Mouse (Mus musculus) lung, adult 2 months (tissue): Measurements from ENCODE around the gene Siglecf. TPM values are rescaled to one million over a fixed set of nuclear protein-coding genes. Genes with fewer than 3 reads are reported as not detected.
A peak's percentile ranks its signal among the peaks of the same experiment; 100 is the strongest.

Experiments
- DNase-seq: peaks from one replicate; pipeline ENCODE4 v3.0.0; 2022
- H3K4me1 ChIP-seq: fragments of 200-500 bp; 2 replicates; pipeline ENCODE4 v1.6.1; 2011; ENCODE audit warnings: low read length; ENCODE audit not compliant: control insufficient read depth, insufficient read depth
- H3K4me3 ChIP-seq: fragments of 200-500 bp; replicated peaks from 2 replicates; pipeline ENCODE3; 2011; ENCODE audit warnings: low read depth, mild to moderate bottlenecking, control low read depth, low read length; ENCODE audit errors: extremely low read depth
- CTCF ChIP-seq: fragments of 200-500 bp; IDR thresholded peaks from 2 replicates; pipeline ENCODE4 v1.5.1; 2011; ENCODE audit warnings: mild to moderate bottlenecking, low read length, control low read depth; ENCODE audit not compliant: insufficient read depth
- POLR2A ChIP-seq: fragments of 200-500 bp; IDR thresholded peaks from 2 replicates; pipeline ENCODE4 v1.6.1; 2011; ENCODE audit warnings: low read depth, mild to moderate bottlenecking, control low read depth, low read length, borderline replicate concordance; ENCODE audit errors: extremely low read depth
- WGBS: fragments of 180-500 bp; shearing (Covaris S2); methylation state at CpG from one replicate; pipeline ENCODE4 v1.1.7; 2018; 5-methylcytosine and 5-hydroxymethylcytosine counted together
- polyA plus RNA-seq: library from polyadenylated mRNA; depleted of rRNA; stranded (reverse); fragments of >200 nt; gene quantifications from 2 replicates; pipeline ENCODE4 v1.2.3, GENCODE M21; 2012; rRNA removed

Siglecf gene
- 14.7 and 19.2 TPM in 2 replicates for polyA plus RNA-seq

- Histone ChIP-seq H3K4me1 (no peaks in the 10 kb centered on the region), H3K4me3 (no peak within 1 kb of the TSS)
- TF ChIP-seq POLR2A = no peak
- no peak for TF ChIP-seq CTCF
- DNase-seq = no peak
- WGBS = 37% methylated on average over 3 of the region's 3 CpGs
These were observed at the start of gene Siglecf for GRCm38 (mm10) chr7:43351154-43351553. TSS of gene Siglecf (plus strand) at chr7:43351341.

- DNase-seq = no peak
- Histone ChIP-seq H3K4me3 (no peak overlapping the region), H3K4me1 (peaks cover 21% of the 10 kb centered on the region)
- WGBS = 35% methylated on average over 3 of the region's 3 CpGs
- TF ChIP-seq CTCF (no peak), POLR2A (no peak)
These were observed 45.9 kb upstream of the Siglecf start for GRCm38 (mm10) chr7:43305235-43305634.

- no peak for TF ChIP-seq POLR2A
- TF ChIP-seq CTCF = no peak
- Histone ChIP-seq H3K4me1 (peaks cover 33% of the 10 kb centered on the region), H3K4me3 (no peak overlapping the region)
- WGBS = 50% methylated on average over 2 of the region's 2 CpGs
- no peak for DNase-seq
These were observed 42.1 kb upstream of the Siglecf start for GRCm38 (mm10) chr7:43309069-43309468.

GRCm38 (mm10) chr7:43311632-43312031, 39.5 kb upstream of the Siglecf start:
- no peak for TF ChIP-seq CTCF
- TF ChIP-seq POLR2A = no peak
- Histone ChIP-seq H3K4me3 (peak overlapping the region; percentile 59), H3K4me1 (peaks cover 24% of the 10 kb centered on the region)
- 45% methylated on average over 6 of the region's 6 CpGs for WGBS
- DNase-seq = no peak

- DNase-seq = no peak
- 1% methylated on average over 32 of the region's 32 CpGs for WGBS
- TF ChIP-seq CTCF (no peak), POLR2A (peak; percentile 18; the same call in 1 of the 2 replicates)
- Histone ChIP-seq H3K4me1 (peaks cover 24% of the 10 kb centered on the region), H3K4me3 (peak overlapping the region; percentile 67)
These were observed 38.6 kb upstream of the Siglecf start for GRCm38 (mm10) chr7:43312386-43313012.

GRCm38 (mm10) chr7:43313013-43313428, 38.1 kb upstream of the Siglecf start, which contains the start of gene Zfp715:
TSS of gene Zfp715 (minus strand) at chr7:43313294.
- WGBS = under 1% methylated on average over 33 of the region's 33 CpGs
- peak within 1 kb of the TSS; percentile 67 for H3K4me3 ChIP-seq
- DNase-seq = peak; percentile 87
- peaks cover 23% of the 10 kb centered on the region for H3K4me1 ChIP-seq
- peak; percentile 15; the same call in 1 of the 2 replicates for TF ChIP-seq POLR2A
- no peak for TF ChIP-seq CTCF

GRCm38 (mm10) chr7:43326223-43326780, 24.8 kb upstream of the Siglecf start:
- Histone ChIP-seq H3K4me3 (no peak overlapping the region), H3K4me1 (no peaks in the 10 kb centered on the region)
- WGBS = 57% methylated on average over 10 of the region's 10 CpGs
- DNase-seq = no peak
- TF ChIP-seq POLR2A = no peak
- no peak for TF ChIP-seq CTCF

GRCm38 (mm10) chr7:43328101-43328500, 23.0 kb upstream of the Siglecf start:
- 54% methylated on average over 4 of the region's 4 CpGs for WGBS
- no peak for DNase-seq
- no peak for TF ChIP-seq POLR2A
- TF ChIP-seq CTCF = no peak
- Histone ChIP-seq H3K4me3 (no peak overlapping the region), H3K4me1 (no peaks in the 10 kb centered on the region)

- WGBS = 32% methylated on average over 5 of the region's 7 CpGs
- H3K4me1 ChIP-seq = no peaks in the 10 kb centered on the region
- TF ChIP-seq CTCF (peak; percentile 86), POLR2A (no peak)
- H3K4me3 ChIP-seq = no peak overlapping the region
- DNase-seq = peak; percentile 18
These were observed 17.9 kb upstream of the Siglecf start for GRCm38 (mm10) chr7:43333203-43333602.

- 47% methylated on average over 2 of the region's 2 CpGs for WGBS
- H3K4me3 ChIP-seq = no peak overlapping the region
- no peaks in the 10 kb centered on the region for H3K4me1 ChIP-seq
- TF ChIP-seq CTCF = no peak
- TF ChIP-seq POLR2A = no peak
- DNase-seq = no peak
These were observed 17.2 kb upstream of the Siglecf start for GRCm38 (mm10) chr7:43333899-43334298.
